ENCODE assay signal across 8 mouse cellular contexts in the genomic region with DNA sequence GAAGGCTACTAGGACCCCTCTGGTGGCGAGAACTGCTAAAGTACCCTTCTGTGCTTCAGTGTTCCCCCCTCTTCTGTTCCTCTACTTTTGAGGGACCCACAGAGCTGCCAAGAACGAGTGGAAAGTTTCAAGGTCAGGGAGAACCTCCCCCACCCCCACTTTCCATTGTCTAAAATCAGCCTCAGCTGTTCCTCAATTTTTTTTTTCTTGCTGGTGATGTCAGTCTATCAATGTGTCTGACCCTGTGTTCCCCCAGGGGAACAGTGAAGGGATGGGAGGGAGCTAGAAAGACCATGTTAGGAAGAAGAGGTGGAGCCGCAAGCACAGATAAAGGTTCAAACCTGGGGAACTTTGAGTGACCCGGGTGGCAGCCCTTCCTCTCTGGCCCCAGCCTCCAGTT. TPM values are rescaled to one million over a fixed set of nuclear protein-coding genes. Genes with fewer than 3 reads are reported as not detected.
DNase-seq lines count a peak whose midpoint lies in the region; ATAC-seq lines count a peak whose summit lies in the region.

A gene (plus strand): TSS at position 356 of the 400 bp plus-strand sequence.

- no peak within 1 kb of the TSS for H3K4me3 ChIP-seq in lung, embryonic 15.5 days
- H3K4me3 ChIP-seq in embryonic facial prominence, embryonic 13.5 days = no peak within 1 kb of the TSS
- no peak within 1 kb of the TSS for H3K4me3 ChIP-seq in heart, embryonic 15.5 days
- H3K4me3 ChIP-seq in neural tube, embryonic 13.5 days = no peak within 1 kb of the TSS

- intact Hi-C loops in left cerebral cortex, postnatal 36 days (cut with DNase I) = no loop called here

- H3K36me3 ChIP-seq in lung, embryonic 15.5 days = no peaks in the 10 kb centered on the region
- no peaks in the 10 kb centered on the region for H3K36me3 ChIP-seq in embryonic facial prominence, embryonic 13.5 days
- H3K36me3 ChIP-seq in heart, embryonic 15.5 days = no peaks in the 10 kb centered on the region
- no peaks in the 10 kb centered on the region for H3K36me3 ChIP-seq in neural tube, embryonic 13.5 days

- WGBS in lung, embryonic 15.5 days = 61% methylated on average over 4 of the region's 4 CpGs
- WGBS in embryonic facial prominence, embryonic 13.5 days = 69% methylated on average over 4 of the region's 4 CpGs
- WGBS in heart, embryonic 15.5 days = 50% methylated on average over 4 of the region's 4 CpGs
- WGBS in neural tube, embryonic 13.5 days = 75% methylated on average over 4 of the region's 4 CpGs

- DNase-seq in lung, postnatal 10 days = no peak
- DNase-seq in left cerebral cortex, postnatal 36 days (ENCODE audit: low spot score in 2 of 2) = no peak
- no peak for DNase-seq in right cerebral cortex, postnatal 10 days (ENCODE audit: low spot score in 2 of 2)
- no peak for DNase-seq in ovary, postnatal 14 days (ENCODE audit: low spot score)

- no peak within 1 kb of the TSS for H3K4me2 ChIP-seq in lung, embryonic 15.5 days
- H3K4me2 ChIP-seq in embryonic facial prominence, embryonic 13.5 days = no peak within 1 kb of the TSS
- H3K4me2 ChIP-seq in heart, embryonic 15.5 days = no peak within 1 kb of the TSS
- no peak within 1 kb of the TSS for H3K4me2 ChIP-seq in neural tube, embryonic 13.5 days

- ATAC-seq in lung, embryonic 15.5 days (ENCODE audit: borderline replicate concordance, extremely low read depth, low FRiP score, low TSS enrichment) = no peak
- ATAC-seq in embryonic facial prominence, embryonic 13.5 days (ENCODE audit: insufficient number of reproducible peaks, insufficient read depth, low FRiP score, low TSS enrichment, low read depth) = no peak
- no peak for ATAC-seq in heart, embryonic 15.5 days (replicated peaks; ENCODE audit: insufficient number of reproducible peaks, insufficient read depth, low FRiP score, low read depth)
- no peak for ATAC-seq in neural tube, embryonic 13.5 days (ENCODE audit: low read depth)

- H3K9ac ChIP-seq in lung, embryonic 15.5 days = no peak within 1 kb of the TSS
- no peak within 1 kb of the TSS for H3K9ac ChIP-seq in embryonic facial prominence, embryonic 13.5 days
- H3K9ac ChIP-seq in heart, embryonic 15.5 days = no peak within 1 kb of the TSS
- H3K9ac ChIP-seq in neural tube, embryonic 13.5 days = no peak within 1 kb of the TSS

- no peaks in the 10 kb centered on the region for H3K27me3 ChIP-seq in lung, embryonic 15.5 days
- no peaks in the 10 kb centered on the region for H3K27me3 ChIP-seq in embryonic facial prominence, embryonic 13.5 days
- no peaks in the 10 kb centered on the region for H3K27me3 ChIP-seq in heart, embryonic 15.5 days
- no peaks in the 10 kb centered on the region for H3K27me3 ChIP-seq in neural tube, embryonic 13.5 days

- H3K9me3 ChIP-seq in lung, embryonic 15.5 days = no peaks in the 10 kb centered on the region
- H3K9me3 ChIP-seq in embryonic facial prominence, embryonic 13.5 days = no peaks in the 10 kb centered on the region
- no peaks in the 10 kb centered on the region for H3K9me3 ChIP-seq in heart, embryonic 15.5 days (replicated peaks)
- H3K9me3 ChIP-seq in neural tube, embryonic 13.5 days = no peaks in the 10 kb centered on the region

- H3K4me1 ChIP-seq in lung, embryonic 15.5 days = peaks cover 5% of the 10 kb centered on the region
- peaks cover 6% of the 10 kb centered on the region for H3K4me1 ChIP-seq in embryonic facial prominence, embryonic 13.5 days
- H3K4me1 ChIP-seq in heart, embryonic 15.5 days (replicated peaks) = peaks cover 9% of the 10 kb centered on the region
- peaks cover 5% of the 10 kb centered on the region for H3K4me1 ChIP-seq in neural tube, embryonic 13.5 days (replicated peaks)

- H3K27ac ChIP-seq in lung, embryonic 15.5 days = no peak within 1 kb of the TSS
- H3K27ac ChIP-seq in embryonic facial prominence, embryonic 13.5 days = no peak within 1 kb of the TSS
- H3K27ac ChIP-seq in heart, embryonic 15.5 days = no peak within 1 kb of the TSS
- no peak within 1 kb of the TSS for H3K27ac ChIP-seq in neural tube, embryonic 13.5 days (replicated peaks)

RNA-seq across cellular contexts. Expression of the gene that starts here (rescaled TPM):
- 637 and 683 TPM in 2 replicates for polyA plus RNA-seq in lung, embryonic 15.5 days (2015; fragmentation: Nextera tagmentation; extraction: Ambion mirVana)
- 496 and 525 TPM in 2 replicates for polyA plus RNA-seq in embryonic facial prominence, embryonic 13.5 days (2015; fragmentation: Nextera tagmentation; extraction: Ambion mirVana)
- 239 and 307 TPM in 2 replicates for polyA plus RNA-seq in heart, embryonic 15.5 days (2015; fragmentation: Nextera tagmentation; extraction: Ambion mirVana)
- total RNA-seq in left cerebral cortex, postnatal 36 days (2021) = 100 to 1,000 TPM; 178 to 184 TPM
- polyA plus RNA-seq in neural tube, embryonic 13.5 days (2015; fragmentation: Nextera tagmentation; extraction: Ambion mirVana) = 373 and 399 TPM in 2 replicates
